Mouse (Mus musculus) CH12.LX (cell line): ENCODE data around the gene Pcdh17. TPM values are rescaled to one million over a fixed set of nuclear protein-coding genes. Genes with fewer than 3 reads are reported as not detected.

Experiments
- DNase-seq: peaks from one replicate; pipeline ENCODE4 v3.0.0-alpha.2; 2013; ENCODE audit errors: extremely low read depth
- H3K27ac ChIP-seq: 2 replicates; pipeline ENCODE4 v1.5.1; 2012; ENCODE audit warnings: low read depth, mild to moderate bottlenecking, control low read depth, moderate library complexity; ENCODE audit not compliant: insufficient read depth
- H3K27me3 ChIP-seq: replicated peaks from 2 replicates; pipeline ENCODE3; 2012; ENCODE audit warnings: inconsistent platforms
- H3K36me3 ChIP-seq, 2 experiments: replicated peaks in 1 of 2; 2 replicates each; pipeline versions ENCODE3 to v1.6.1; 2012; ENCODE audit warnings: inconsistent platforms in 1 of 2, low read length in 1 of 2, mild to moderate bottlenecking in 1 of 2, mixed read lengths in 1 of 2, moderate library complexity in 1 of 2; ENCODE audit not compliant: control insufficient read depth in 1 of 2, insufficient read depth in 1 of 2
- H3K4me1 ChIP-seq, 2 experiments: 2 replicates each; pipeline ENCODE4 v1.6.1; 2012; ENCODE audit warnings: inconsistent platforms in 1 of 2, moderate library complexity in 1 of 2; ENCODE audit not compliant: insufficient read depth in 2 of 2, control insufficient read depth in 1 of 2
- H3K4me2 ChIP-seq: 2 replicates; pipeline ENCODE4 v1.6.1; 2012; ENCODE audit warnings: low read depth, mild to moderate bottlenecking, control low read depth; ENCODE audit not compliant: poor library complexity, insufficient read depth, severe bottlenecking
- H3K4me3 ChIP-seq, 3 experiments: fragments of 150-350 bp in 1 of 3; sonication (generic) in 1 of 3; replicated peaks in 1 of 3; 2 replicates each; pipeline versions ENCODE3 to v1.5.1; 2011 to 2012; ENCODE audit warnings: low read depth in 2 of 3, low read length in 2 of 3, mild to moderate bottlenecking in 2 of 3, moderate library complexity in 2 of 3, control low read depth in 1 of 3, improper control_type of control experiment in 1 of 3, inconsistent platforms in 1 of 3, mixed read lengths in 1 of 3; ENCODE audit not compliant: poor library complexity in 1 of 3
- H3K79me2 ChIP-seq: replicated peaks from 2 replicates; pipeline ENCODE4 v1.6.1; 2012; ENCODE audit warnings: mild to moderate bottlenecking, moderate library complexity; ENCODE audit not compliant: control insufficient read depth, poor library complexity, insufficient read depth, severe bottlenecking; ENCODE audit errors: extremely low read depth
- H3K9ac ChIP-seq: 2 replicates; pipeline ENCODE4 v1.6.1; 2012; ENCODE audit warnings: low read depth, mild to moderate bottlenecking, control low read depth, moderate library complexity; ENCODE audit not compliant: insufficient read depth
- H3K9me3 ChIP-seq: replicated peaks from 2 replicates; pipeline ENCODE3; 2012; ENCODE audit warnings: low read length, inconsistent platforms, mixed read lengths
- EP300 ChIP-seq: IDR thresholded peaks from 2 replicates; pipeline ENCODE4 v1.6.1; 2011; ENCODE audit warnings: low read length, improper control_type of control experiment
- ETS1 ChIP-seq: conservative IDR thresholded peaks from 2 replicates; pipeline ENCODE4 v1.6.1; 2012; ENCODE audit warnings: low read depth, mild to moderate bottlenecking, inconsistent platforms, low read length, improper control_type of control experiment, moderate library complexity
- HCFC1 ChIP-seq: IDR thresholded peaks from 2 replicates; pipeline ENCODE4 v1.6.1; 2012; ENCODE audit warnings: low read depth, mild to moderate bottlenecking, inconsistent platforms, low read length, improper control_type of control experiment
- KAT2A ChIP-seq: IDR thresholded peaks from 2 replicates; pipeline ENCODE4 v1.6.1; 2012; ENCODE audit warnings: low read length, improper control_type of control experiment, inconsistent platforms; ENCODE audit not compliant: insufficient replicate concordance
- MAFK ChIP-seq: IDR thresholded peaks from 2 replicates; pipeline ENCODE4 v1.6.1; 2011; ENCODE audit warnings: low read length, improper control_type of control experiment; ENCODE audit not compliant: insufficient replicate concordance
- RCOR1 ChIP-seq: conservative IDR thresholded peaks from 2 replicates; pipeline ENCODE4 v1.6.1; 2012; ENCODE audit warnings: low read depth, mild to moderate bottlenecking, inconsistent platforms, low read length, improper control_type of control experiment
- SIN3A ChIP-seq: IDR thresholded peaks from 2 replicates; pipeline ENCODE4 v1.6.1; 2012; ENCODE audit warnings: low read length, improper control_type of control experiment, inconsistent platforms
- TCF12 ChIP-seq: IDR thresholded peaks from 2 replicates; pipeline ENCODE4 v1.6.1; 2014; ENCODE audit warnings: low read depth, mild to moderate bottlenecking, inconsistent platforms, low read length, improper control_type of control experiment
- UBTF ChIP-seq: IDR thresholded peaks from 2 replicates; pipeline ENCODE4 v1.6.1; 2012; ENCODE audit warnings: low read depth, mild to moderate bottlenecking, inconsistent platforms, low read length, improper control_type of control experiment, moderate library complexity
- ZNF384 ChIP-seq: IDR thresholded peaks from 2 replicates; pipeline ENCODE4 v1.6.1; 2012; ENCODE audit warnings: low read depth, low read length, improper control_type of control experiment, inconsistent platforms
- dilution Hi-C: fragments of 300-500 bp; cut with MboI; formaldehyde crosslinking; loops from 2 replicates; pipeline ENCODE4 v1.14.3; 2020; ENCODE audit warnings: low sequenced_read_pairs; ENCODE audit not compliant: extremely low pct_unique_long_range_greater_than_20kb, extremely low pct_ligation_motif_present
- in situ Hi-C: fragments of 300-500 bp; cut with MboI; formaldehyde crosslinking; loops from 3 replicates; pipeline ENCODE4 v1.14.3; 2019; ENCODE audit warnings: low sequenced_read_pairs, low pct_ligation_motif_present, low pct_unique_long_range_greater_than_20kb, mixed read lengths
- polyA plus RNA-seq: library from polyadenylated mRNA; unstranded; fragments of >175 nt; gene quantifications from 2 replicates; pipeline ENCODE4 v1.2.1, GENCODE M21; 2012; ENCODE audit warnings: low read depth; ENCODE audit not compliant: insufficient read length
- total RNA-seq, 2 experiments: library from RNA; depleted of rRNA; stranded (reverse); fragments of 300-350 nt in 1 of 2; fragments of >200 nt in 1 of 2; gene quantifications; 2 replicates each; pipeline ENCODE4 v1.2.3; 2012 to 2014

Gene Pcdh17
- total and polyA plus RNA-seq, 3 experiments, result 0.19 to 0.85 (median 0.41) TPM

GRCm38 (mm10) chr14:84447661-84448380 is 4.5 kb downstream of the Pcdh17 start:
- H3K27ac ChIP-seq, result no peak overlapping the region
- H3K9me3 ChIP-seq, result peaks cover 43% of the 10 kb centered on the region
- H3K27me3 ChIP-seq, result no peaks in the 10 kb centered on the region
- DNase-seq, result no peak
- no peaks in the 10 kb centered on the region for H3K4me1 ChIP-seq
- H3K4me3 ChIP-seq, result no peak overlapping the region
- H3K36me3 ChIP-seq, result no peaks in the 10 kb centered on the region
- dilution Hi-C loops (no loop called here), in situ Hi-C loops (loop anchor here (25.0 kb wide), 1 partner anchor 186 kb away; no protein-coding TSS in a partner anchor)
- H3K9ac ChIP-seq, result no peak overlapping the region
- H3K4me2 ChIP-seq, result no peak overlapping the region
- no peaks in the 10 kb centered on the region for H3K79me2 ChIP-seq
- no peak for TF ChIP-seq HCFC1
- TF ChIP-seq EP300, result no peak
- TF ChIP-seq RCOR1, result no peak
- no peak for TF ChIP-seq UBTF
- TF ChIP-seq, all 38 proteins: peak for 0

DNA sequence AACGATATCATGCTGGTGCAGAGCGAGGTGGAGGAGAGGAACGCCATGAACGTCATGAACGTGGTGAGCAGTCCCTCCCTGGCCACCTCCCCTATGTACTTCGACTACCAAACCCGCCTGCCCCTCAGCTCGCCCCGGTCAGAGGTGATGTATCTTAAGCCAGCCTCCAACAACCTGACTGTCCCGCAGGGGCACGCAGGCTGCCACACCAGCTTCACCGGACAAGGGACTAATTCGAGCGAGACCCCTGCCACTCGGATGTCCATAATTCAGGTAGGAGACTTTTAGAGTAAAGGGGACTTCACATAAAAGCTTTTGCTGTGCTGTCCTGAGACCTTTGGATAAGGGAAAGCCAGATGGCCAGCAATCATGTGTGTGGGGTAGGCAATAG is 5.0 kb downstream of the Pcdh17 start:
- H3K27me3 ChIP-seq, result no peaks in the 10 kb centered on the region
- DNase-seq, result no peak
- no peak overlapping the region for H3K9ac ChIP-seq
- H3K4me1 ChIP-seq, result no peaks in the 10 kb centered on the region
- H3K4me3 ChIP-seq, result no peak overlapping the region
- H3K9me3 ChIP-seq, result peaks cover 41% of the 10 kb centered on the region
- no peak overlapping the region for H3K27ac ChIP-seq
- TF ChIP-seq ZNF384 (no peak), KAT2A (no peak), MAFK (no peak), UBTF (no peak), ETS1 (no peak), SIN3A (no peak), TCF12 (no peak)
- TF ChIP-seq, all 38 proteins: peak for 0
- H3K79me2 ChIP-seq, result no peaks in the 10 kb centered on the region
- dilution Hi-C loops (no loop called here), in situ Hi-C loops (loop anchor here (25.0 kb wide), 1 partner anchor 186 kb away; no protein-coding TSS in a partner anchor)
- no peaks in the 10 kb centered on the region for H3K36me3 ChIP-seq
- H3K4me2 ChIP-seq, result no peak overlapping the region
